Comparison of ENCODE assay signal across 8 mouse cellular contexts in genomic region chr1:171071726-171072125, GRCm38 (mm10). TPM values are rescaled to one million over a fixed set of nuclear protein-coding genes. Genes with fewer than 3 reads are reported as not detected.
A peak's percentile ranks its signal among the peaks of the same experiment; 100 is the strongest.
ATAC-seq lines count a peak whose summit lies in the region.
"Not testable (repeated sequence)": the region's sequence is repeated elsewhere in the genome, so short reads cannot be mapped to it uniquely, and the experiment has no call there.

No protein-coding gene starts in this region.

- no CpG with 5 or more reads among the region's 35 CpGs for WGBS in forebrain, embryonic 13.5 days
- no CpG with 5 or more reads among the region's 35 CpGs for WGBS in heart, embryonic 15.5 days
- no CpG with 5 or more reads among the region's 35 CpGs for WGBS in limb, embryonic 13.5 days
- no CpG with 5 or more reads among the region's 35 CpGs for WGBS in lung, embryonic 16.5 days
- no CpG with 5 or more reads among the region's 35 CpGs for WGBS in midbrain, embryonic 16.5 days
- no CpG with 5 or more reads among the region's 35 CpGs for WGBS in stomach, embryonic 16.5 days

- H3K36me3 ChIP-seq in forebrain, embryonic 13.5 days (ENCODE audit: poor library complexity, severe bottlenecking); heart, embryonic 15.5 days; limb, embryonic 13.5 days; lung, embryonic 16.5 days (ENCODE audit: control insufficient read depth, insufficient read depth, low read length); midbrain, embryonic 16.5 days (ENCODE audit: control insufficient read depth, insufficient read depth, low read length); stomach, embryonic 16.5 days (ENCODE audit: control insufficient read depth, insufficient read depth, low read length): not testable (repeated sequence)

- not testable (repeated sequence) for H3K27ac ChIP-seq in forebrain, embryonic 13.5 days; heart, embryonic 15.5 days; limb, embryonic 13.5 days; lung, embryonic 16.5 days (ENCODE audit: low read length); midbrain, embryonic 16.5 days (ENCODE audit: low read length); stomach, embryonic 16.5 days (ENCODE audit: low read length)

- not testable (repeated sequence) for H3K4me3 ChIP-seq in forebrain, embryonic 13.5 days; heart, embryonic 15.5 days; limb, embryonic 13.5 days; lung, embryonic 16.5 days (ENCODE audit: low read length); midbrain, embryonic 16.5 days (ENCODE audit: low read depth, low read length); stomach, embryonic 16.5 days (replicated peaks; ENCODE audit: low read length)

- not testable (repeated sequence) for H3K9ac ChIP-seq in forebrain, embryonic 13.5 days; heart, embryonic 15.5 days; limb, embryonic 13.5 days; lung, embryonic 16.5 days (ENCODE audit: low read length); midbrain, embryonic 16.5 days (ENCODE audit: low read depth, low read length); stomach, embryonic 16.5 days (ENCODE audit: low read length)

- ATAC-seq in activated CD4-positive, CD25-positive, alpha-beta regulatory T cell, adult 4 months: peak; percentile 17
- ATAC-seq in forebrain, embryonic 13.5 days: peak; percentile 60
- peak; percentile 29 for ATAC-seq in heart, embryonic 15.5 days (replicated peaks; ENCODE audit: insufficient number of reproducible peaks, insufficient read depth, low FRiP score, low read depth)
- ATAC-seq in inflammation-experienced regulatory T-cells, adult 6 months: peak; percentile 37
- ATAC-seq in limb, embryonic 13.5 days (ENCODE audit: low FRiP score, low read depth): peak; percentile 18
- peak; percentile 70 for ATAC-seq in lung, embryonic 16.5 days (ENCODE audit: low read depth)
- ATAC-seq in midbrain, embryonic 16.5 days: peak; percentile 32
- peak; percentile 56 for ATAC-seq in stomach, embryonic 16.5 days (ENCODE audit: insufficient read depth, low FRiP score)

- peaks cover 29% of the 10 kb centered on the region for H3K27me3 ChIP-seq in forebrain, embryonic 13.5 days
- H3K27me3 ChIP-seq in heart, embryonic 15.5 days: peaks cover 29% of the 10 kb centered on the region
- H3K27me3 ChIP-seq in limb, embryonic 13.5 days: peaks cover 34% of the 10 kb centered on the region
- peaks cover 19% of the 10 kb centered on the region for H3K27me3 ChIP-seq in lung, embryonic 16.5 days (ENCODE audit: control insufficient read depth, insufficient read depth, low read depth, low read length)
- H3K27me3 ChIP-seq in midbrain, embryonic 16.5 days (ENCODE audit: control insufficient read depth, insufficient read depth, low read depth, low read length): peaks cover 20% of the 10 kb centered on the region
- H3K27me3 ChIP-seq in stomach, embryonic 16.5 days (ENCODE audit: control insufficient read depth, insufficient read depth, low read length): peaks cover 14% of the 10 kb centered on the region

- H3K9me3 ChIP-seq in forebrain, embryonic 13.5 days (replicated peaks); heart, embryonic 15.5 days (replicated peaks); limb, embryonic 13.5 days; lung, embryonic 16.5 days (ENCODE audit: control insufficient read depth, low read length); midbrain, embryonic 16.5 days (replicated peaks; ENCODE audit: control insufficient read depth, low read length, poor library complexity, severe bottlenecking); stomach, embryonic 16.5 days (replicated peaks; ENCODE audit: control insufficient read depth, low read length): not testable (repeated sequence)

- H3K4me2 ChIP-seq in forebrain, embryonic 13.5 days; heart, embryonic 15.5 days; lung, embryonic 16.5 days (ENCODE audit: low read depth, low read length); midbrain, embryonic 16.5 days (ENCODE audit: low read length); stomach, embryonic 16.5 days (ENCODE audit: low read depth, low read length): not testable (repeated sequence)
- peak overlapping the region; percentile 25; the same call in 1 of the 2 replicates for H3K4me2 ChIP-seq in limb, embryonic 13.5 days (replicated peaks)

- H3K4me1 ChIP-seq in forebrain, embryonic 13.5 days; heart, embryonic 15.5 days (replicated peaks); limb, embryonic 13.5 days; lung, embryonic 16.5 days (replicated peaks; ENCODE audit: control insufficient read depth, insufficient read depth, low read length); midbrain, embryonic 16.5 days (ENCODE audit: control insufficient read depth, insufficient read depth, low read length); stomach, embryonic 16.5 days (ENCODE audit: control insufficient read depth, insufficient read depth, low read length): not testable (repeated sequence)

RNA-seq across cellular contexts. Expression of gene Fcgr3, which starts 7.0 kb away (rescaled TPM):
- under 1 TPM in 1 of 2 experiments, not detected in 1; 0.45 TPM for polyA plus RNA-seq in activated CD4-positive, CD25-positive, alpha-beta regulatory T cell, adult 4 months (2017; shearing (Covaris generic))
- polyA plus RNA-seq in forebrain, embryonic 13.5 days (2015; fragmentation: Nextera tagmentation; extraction: Ambion mirVana): 3.5 and 3.8 TPM in 2 replicates
- 10.4 and 11.9 TPM in 2 replicates for polyA plus RNA-seq in heart, embryonic 15.5 days (2015; fragmentation: Nextera tagmentation; extraction: Ambion mirVana)
- 1 to 10 TPM in 1 of 3 experiments, under 1 TPM in 1, not detected in 1; 0.98 to 1.5 TPM for polyA plus RNA-seq in inflammation-experienced regulatory T-cells, adult 6 months (2017; shearing (Covaris generic))
- 8.7 and 9.2 TPM in 2 replicates for polyA plus RNA-seq in limb, embryonic 13.5 days (2015; fragmentation: Nextera tagmentation; extraction: Ambion mirVana)
- polyA plus RNA-seq in lung, embryonic 16.5 days (2015; fragmentation: Nextera tagmentation; extraction: Ambion mirVana): 12.7 and 19.3 TPM in 2 replicates
- polyA plus RNA-seq in midbrain, embryonic 16.5 days (2015; fragmentation: Nextera tagmentation; extraction: Ambion mirVana): 6.8 and 9.0 TPM in 2 replicates
- polyA plus RNA-seq in stomach, embryonic 16.5 days (2015; fragmentation: Nextera tagmentation; extraction: Ambion mirVana): 17.7 and 20.2 TPM in 2 replicates

RNA-seq across cellular contexts. Expression of gene Cfap126, which starts 42.0 kb away (rescaled TPM):
- 1 to 10 TPM; 2.1 to 2.4 TPM for polyA plus RNA-seq in activated CD4-positive, CD25-positive, alpha-beta regulatory T cell, adult 4 months (2017; shearing (Covaris generic))
- 6.6 and 7.8 TPM in 2 replicates for polyA plus RNA-seq in forebrain, embryonic 13.5 days (2015; fragmentation: Nextera tagmentation; extraction: Ambion mirVana)
- polyA plus RNA-seq in heart, embryonic 15.5 days (2015; fragmentation: Nextera tagmentation; extraction: Ambion mirVana): 2.7 and 3.5 TPM in 2 replicates
- polyA plus RNA-seq in inflammation-experienced regulatory T-cells, adult 6 months (2017; shearing (Covaris generic)): 1 to 10 TPM; 3.2 to 7.6 (median 6.6) TPM
- polyA plus RNA-seq in limb, embryonic 13.5 days (2015; fragmentation: Nextera tagmentation; extraction: Ambion mirVana): 0.86 and 1.5 TPM in 2 replicates
- 15.7 and 20.4 TPM in 2 replicates for polyA plus RNA-seq in lung, embryonic 16.5 days (2015; fragmentation: Nextera tagmentation; extraction: Ambion mirVana)
- 7.8 and 9.2 TPM in 2 replicates for polyA plus RNA-seq in midbrain, embryonic 16.5 days (2015; fragmentation: Nextera tagmentation; extraction: Ambion mirVana)
- 2.1 and 3.1 TPM in 2 replicates for polyA plus RNA-seq in stomach, embryonic 16.5 days (2015; fragmentation: Nextera tagmentation; extraction: Ambion mirVana)

RNA-seq across cellular contexts. Expression of gene Fcgr4, which starts 53.0 kb away (rescaled TPM):
- polyA plus RNA-seq in activated CD4-positive, CD25-positive, alpha-beta regulatory T cell, adult 4 months (2017; shearing (Covaris generic)): under 1 TPM in 1 of 2 experiments, not detected in 1; 0.40 TPM
- 0.33 TPM in 1 of 2 replicates, not detected in the other for polyA plus RNA-seq in forebrain, embryonic 13.5 days (2015; fragmentation: Nextera tagmentation; extraction: Ambion mirVana)
- polyA plus RNA-seq in heart, embryonic 15.5 days (2015; fragmentation: Nextera tagmentation; extraction: Ambion mirVana): 1.1 and 1.4 TPM in 2 replicates
- not detected for polyA plus RNA-seq in inflammation-experienced regulatory T-cells, adult 6 months (2017; shearing (Covaris generic))
- polyA plus RNA-seq in limb, embryonic 13.5 days (2015; fragmentation: Nextera tagmentation; extraction: Ambion mirVana): 0.34 and 0.64 TPM in 2 replicates
- 0.39 and 0.84 TPM in 2 replicates for polyA plus RNA-seq in lung, embryonic 16.5 days (2015; fragmentation: Nextera tagmentation; extraction: Ambion mirVana)
- polyA plus RNA-seq in midbrain, embryonic 16.5 days (2015; fragmentation: Nextera tagmentation; extraction: Ambion mirVana): 0.14 and 0.16 TPM in 2 replicates
- 0.90 and 1.5 TPM in 2 replicates for polyA plus RNA-seq in stomach, embryonic 16.5 days (2015; fragmentation: Nextera tagmentation; extraction: Ambion mirVana)

Comparison
In these comparisons a context has a peak if more than half of its experiments do, and no peak if none do; other contexts are left out.
1. ATAC-seq: peak in every context shown above with its lines; median percentile 70 in lung, embryonic 16.5 days; 60 in forebrain, embryonic 13.5 days; 56 in stomach, embryonic 16.5 days; 37 in inflammation-experienced regulatory T-cells, adult 6 months; 32 in midbrain, embryonic 16.5 days; 29 in heart, embryonic 15.5 days; 18 in limb, embryonic 13.5 days; 17 in activated CD4-positive, CD25-positive, alpha-beta regulatory T cell, adult 4 months.